Mouse (Mus musculus) telencephalon, adult 2 months (tissue): ENCODE data around the gene Frmd5.
A peak's percentile ranks its signal among the peaks of the same experiment; 100 is the strongest.

Experiments used
- DNase-seq: peaks from one replicate; pipeline ENCODE4 v3.0.0-alpha.2; 2011; ENCODE audit warnings: low read depth, low spot score

The Frmd5 gene

DNA sequence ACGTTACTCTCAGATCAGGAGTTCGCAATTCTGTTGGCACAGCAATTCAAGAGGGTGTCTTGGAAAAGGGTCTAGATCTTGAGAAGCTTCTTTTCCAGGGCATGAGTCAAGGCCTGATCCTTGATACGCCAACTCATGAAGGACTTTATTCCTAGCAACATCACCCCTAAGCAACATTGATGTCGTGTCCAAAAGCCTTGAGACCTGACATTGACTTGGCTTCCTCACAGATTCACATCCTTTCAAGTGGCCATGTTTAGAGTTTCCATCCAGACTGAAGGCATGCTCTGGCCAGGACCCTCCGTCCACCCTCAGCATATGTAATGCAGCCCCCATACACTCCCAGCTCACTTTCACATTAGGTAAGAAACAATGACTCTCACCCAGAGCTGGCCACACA, 45.0 kb downstream of the Frmd5 start:
- DNase-seq, result no peak

DNA sequence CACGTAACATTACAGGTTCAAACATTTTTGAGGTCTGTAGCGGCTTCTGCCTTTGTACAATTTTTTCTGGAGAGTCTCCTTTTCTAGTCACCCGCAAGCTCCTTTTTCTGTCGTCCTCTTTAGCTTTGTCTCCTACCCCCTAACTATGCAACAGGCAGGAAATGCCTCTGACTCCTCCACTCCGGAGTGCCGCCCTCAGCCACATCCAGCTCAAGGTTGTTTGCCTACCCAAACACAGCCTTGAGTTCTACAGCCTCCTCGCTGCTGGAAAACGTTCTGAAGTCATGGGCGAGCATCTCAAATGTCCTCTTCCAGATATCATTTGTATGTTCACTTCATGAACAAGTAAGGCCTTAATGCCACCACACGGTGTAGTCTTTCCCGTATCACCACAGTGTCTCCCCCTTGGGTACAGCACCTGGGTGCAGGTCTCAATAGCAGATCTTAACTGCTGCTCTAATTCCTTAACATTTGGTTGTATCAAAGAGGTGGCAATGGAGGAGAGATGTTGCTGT, 45.5 kb downstream of the Frmd5 start:
- DNase-seq, result no peak

DNA sequence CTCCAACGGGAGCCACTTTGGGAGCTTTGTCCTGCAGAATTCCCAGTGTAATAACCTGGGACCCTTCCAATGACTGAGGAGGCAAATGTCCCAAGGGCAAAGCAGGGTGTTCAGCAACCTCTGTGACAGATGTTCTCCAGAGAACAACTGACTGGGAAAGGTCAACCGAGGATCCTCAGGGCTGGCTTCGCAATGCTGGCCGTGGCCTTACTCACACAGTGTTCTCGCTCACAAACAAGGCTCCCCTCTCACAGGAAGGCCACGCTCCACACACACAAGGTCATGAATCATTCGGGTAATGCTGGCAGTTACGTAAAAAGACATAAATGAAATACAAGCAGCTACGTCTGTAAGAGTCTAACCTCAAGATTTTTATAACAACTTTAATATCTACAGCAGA, 46.2 kb downstream of the Frmd5 start:
- no peak for DNase-seq

DNA sequence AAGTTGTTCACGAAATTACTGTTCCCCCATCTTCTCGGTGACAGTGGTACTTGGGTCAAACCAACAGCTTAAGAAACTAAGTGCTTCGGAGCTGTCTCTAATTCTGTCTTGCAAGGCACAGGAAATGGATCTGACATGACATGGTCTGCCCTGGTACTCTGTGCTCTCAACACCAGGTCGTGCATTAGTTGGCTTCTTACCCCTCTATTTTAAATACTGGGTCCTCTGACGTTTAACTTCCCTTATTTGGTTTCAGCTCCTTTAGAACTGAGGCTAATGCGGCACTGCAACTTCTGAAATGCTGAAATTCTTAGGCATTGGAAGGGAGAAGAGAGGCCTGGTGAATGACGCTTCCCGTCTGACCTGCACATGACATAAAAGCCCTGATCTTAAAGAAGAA, 48.6 kb downstream of the Frmd5 start:
- no peak for DNase-seq

DNA sequence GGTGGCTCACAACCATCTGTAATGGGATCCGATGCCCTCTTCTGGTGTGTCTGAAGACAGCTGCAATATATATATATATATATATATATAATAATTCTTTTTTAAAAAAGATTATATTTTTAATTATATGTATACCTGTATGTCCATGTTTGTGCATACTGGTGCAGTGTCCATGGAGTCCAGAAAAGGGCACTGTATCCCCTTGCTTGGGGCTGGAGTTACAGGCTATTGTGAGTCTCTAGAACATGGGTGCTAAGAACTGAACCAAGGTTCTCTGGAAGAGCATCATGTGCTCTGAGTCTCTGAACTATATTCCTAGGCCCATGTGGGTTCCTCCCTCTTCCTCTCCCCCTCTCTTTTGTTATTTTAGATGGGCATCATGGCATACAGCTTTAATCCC, 50.6 kb downstream of the Frmd5 start:
- DNase-seq, result no peak

DNA sequence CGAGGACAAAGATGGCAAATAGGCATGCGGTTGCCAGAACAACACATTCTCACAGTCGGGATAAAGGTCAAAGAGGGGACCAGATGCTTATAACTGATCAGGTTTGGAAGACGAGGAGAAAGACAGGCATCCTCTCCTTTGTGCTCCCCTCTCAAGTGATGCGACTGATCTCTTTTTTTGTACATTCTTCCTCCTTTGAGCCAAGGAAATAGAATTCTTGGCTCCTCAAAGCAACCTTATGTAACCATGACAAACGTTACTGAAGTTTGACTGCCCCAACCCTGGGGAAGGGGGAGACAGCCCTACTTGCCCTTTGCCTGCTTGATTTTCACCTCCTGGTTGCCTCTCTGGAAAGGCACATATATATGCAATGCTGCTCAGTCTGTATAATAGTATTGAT, 51.8 kb downstream of the Frmd5 start:
- DNase-seq, result no peak

DNA sequence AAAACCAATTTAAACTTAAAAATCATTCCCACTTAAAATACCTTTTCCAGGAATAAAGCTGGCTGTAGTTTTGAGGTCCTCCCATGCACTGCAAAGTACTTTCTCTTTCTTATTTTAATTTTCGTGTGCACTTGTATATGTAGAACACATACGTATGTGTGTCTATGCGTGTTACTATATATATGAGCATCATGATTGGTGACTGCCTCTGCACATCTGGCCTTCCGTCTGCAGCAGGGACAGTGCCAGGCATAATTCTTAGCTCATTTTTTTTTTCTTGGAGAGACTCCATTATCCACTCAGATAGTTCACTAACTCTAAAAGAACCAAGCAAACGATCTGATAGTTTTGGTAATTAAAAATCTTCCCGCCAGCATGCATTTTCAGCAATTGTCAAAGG, 56.8 kb downstream of the Frmd5 start:
- DNase-seq, result peak; percentile 72

DNA sequence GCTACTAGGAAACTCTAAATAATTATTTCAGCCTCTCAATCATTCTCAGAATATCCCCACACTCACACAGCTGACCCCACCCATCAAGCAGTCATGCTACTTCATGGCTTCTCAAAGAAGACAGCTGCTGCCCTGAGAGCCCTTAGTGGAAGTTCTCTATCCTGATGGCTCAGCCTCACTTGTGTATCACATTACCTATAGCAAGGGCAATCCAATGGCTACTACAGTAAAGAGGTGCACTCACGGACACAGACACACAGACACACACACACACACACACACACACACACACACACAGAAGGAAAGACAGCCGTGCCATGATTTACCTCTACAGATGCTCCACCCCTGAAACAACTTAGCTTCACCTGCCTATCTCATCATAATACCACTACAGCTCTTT, 65.7 kb downstream of the Frmd5 start:
- DNase-seq, result no peak

DNA sequence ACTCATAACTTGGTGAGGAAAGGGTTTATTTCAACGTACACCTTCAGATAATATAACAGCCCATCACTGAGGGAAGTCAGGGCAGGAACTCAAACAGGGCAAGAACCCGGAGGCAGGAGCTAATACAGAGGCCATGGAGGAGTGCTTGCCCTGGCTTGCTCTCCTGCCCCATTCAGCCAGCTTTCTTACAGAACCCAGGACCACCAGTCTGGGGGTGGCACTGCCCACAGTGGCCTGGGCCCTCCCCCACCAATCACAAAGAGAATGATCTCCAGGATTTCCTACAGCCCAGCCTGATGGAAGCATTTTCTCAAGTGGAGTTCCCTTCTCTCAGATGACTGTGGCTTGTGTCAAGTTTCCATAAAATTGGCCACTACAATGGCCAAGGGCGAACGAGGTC, 67.5 kb downstream of the Frmd5 start:
- no peak for DNase-seq

DNA sequence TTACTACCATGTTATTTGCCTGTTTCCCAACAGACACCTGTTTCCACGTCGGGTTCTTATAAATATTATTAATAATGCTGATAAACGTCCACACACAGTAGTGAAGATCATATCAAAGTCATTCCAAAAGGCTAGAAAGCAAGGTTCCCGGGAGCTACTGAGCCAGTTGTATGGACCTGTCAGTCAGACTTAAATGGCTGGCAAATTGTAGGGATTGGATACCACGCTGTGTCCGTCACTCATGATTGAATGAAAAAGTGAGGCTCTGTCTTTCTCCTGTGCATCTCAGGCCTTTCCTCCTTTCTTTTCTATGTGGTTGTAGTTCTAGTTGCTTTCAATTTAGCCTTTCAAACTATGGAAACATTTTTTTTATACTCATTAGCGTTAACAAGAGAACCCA, 73.5 kb downstream of the Frmd5 start:
- DNase-seq, result no peak

DNA sequence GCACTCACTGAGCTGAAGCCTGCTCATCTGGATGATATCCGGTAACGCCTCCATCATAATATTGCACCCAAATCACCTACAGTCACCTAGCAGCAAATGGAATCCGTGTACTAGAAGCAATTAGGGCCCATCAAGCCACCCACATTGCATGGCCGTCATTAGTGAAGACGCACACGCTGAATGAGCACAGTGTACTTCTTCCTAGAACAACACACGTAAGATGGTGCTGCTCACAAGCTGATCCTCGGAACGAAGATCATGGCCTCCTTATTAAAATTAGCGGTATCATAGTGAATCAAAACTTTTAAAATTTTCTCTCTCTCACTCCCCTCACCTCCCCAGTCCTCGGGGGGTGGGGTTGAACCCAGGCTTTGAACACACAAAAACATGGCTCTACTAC, 76.4 kb downstream of the Frmd5 start:
- DNase-seq, result no peak

DNA sequence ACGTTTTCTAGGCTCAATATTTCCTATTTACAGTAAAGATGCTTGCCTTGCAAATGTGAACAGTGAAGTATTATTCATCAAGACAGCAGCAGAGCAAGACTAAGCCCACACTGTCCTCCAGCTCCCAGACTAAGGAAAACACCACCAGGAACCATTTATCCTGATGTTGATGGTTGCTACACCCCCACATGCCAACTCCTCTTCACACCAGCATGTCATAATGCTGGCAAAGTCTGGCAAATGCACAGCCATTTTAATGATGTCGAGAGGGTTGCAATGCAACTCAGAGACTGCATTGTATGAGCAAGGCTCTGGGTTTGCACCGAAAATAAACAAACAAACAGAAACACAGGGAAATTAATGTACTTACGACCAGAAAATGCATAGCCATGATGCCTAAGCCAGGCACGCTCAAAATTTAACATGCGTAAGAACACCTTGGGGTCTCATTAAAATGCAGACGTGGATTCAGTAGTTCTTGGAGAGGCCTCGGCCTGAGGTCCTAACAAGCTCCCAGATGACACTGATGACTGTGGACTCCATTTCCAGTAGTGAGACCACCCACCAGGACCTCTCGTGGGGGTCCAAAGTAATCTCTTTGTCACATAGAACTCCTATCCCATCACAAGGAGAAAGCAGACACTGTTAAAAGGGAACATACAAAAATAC, 77.8 kb downstream of the Frmd5 start:
- DNase-seq, result no peak

DNA sequence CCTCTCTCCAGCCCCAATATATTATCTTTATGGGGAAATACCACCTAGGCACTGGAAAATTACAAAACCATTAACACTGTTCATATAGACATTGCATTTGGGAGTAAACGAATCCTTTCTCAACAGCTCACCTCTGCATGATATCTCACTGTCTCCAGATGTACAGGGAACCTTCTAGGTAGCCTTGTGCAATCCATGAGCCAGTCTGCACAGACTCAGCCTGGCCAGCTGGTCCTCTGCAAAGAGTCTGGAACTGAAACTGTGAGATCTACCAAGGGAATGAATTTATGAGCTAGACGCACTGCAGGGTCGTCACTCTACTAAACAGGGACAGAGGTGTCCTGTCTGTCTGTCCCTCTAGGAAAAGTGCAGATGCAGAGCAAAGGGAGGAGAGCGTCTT, 82.0 kb downstream of the Frmd5 start:
- no peak for DNase-seq

DNA sequence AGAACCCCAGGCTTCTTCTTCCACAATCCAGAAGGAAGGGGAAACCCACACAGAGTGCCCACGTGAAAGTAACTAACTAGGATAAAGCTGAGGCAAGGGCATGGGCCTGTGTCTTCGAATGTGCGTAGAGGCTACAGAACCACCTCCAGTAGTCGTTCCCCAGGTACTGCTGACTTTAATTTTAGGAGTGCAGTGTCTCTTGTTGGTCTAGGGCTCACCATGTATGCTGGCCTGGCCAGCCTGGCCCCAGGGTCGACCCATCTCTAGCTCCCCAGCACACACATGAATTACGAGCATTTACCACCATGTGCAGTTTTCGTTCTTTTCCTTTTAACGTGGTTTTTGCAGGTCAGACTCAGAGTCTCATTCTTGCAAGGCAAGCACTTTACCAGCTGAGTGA, 83.1 kb downstream of the Frmd5 start:
- no peak for DNase-seq

DNA sequence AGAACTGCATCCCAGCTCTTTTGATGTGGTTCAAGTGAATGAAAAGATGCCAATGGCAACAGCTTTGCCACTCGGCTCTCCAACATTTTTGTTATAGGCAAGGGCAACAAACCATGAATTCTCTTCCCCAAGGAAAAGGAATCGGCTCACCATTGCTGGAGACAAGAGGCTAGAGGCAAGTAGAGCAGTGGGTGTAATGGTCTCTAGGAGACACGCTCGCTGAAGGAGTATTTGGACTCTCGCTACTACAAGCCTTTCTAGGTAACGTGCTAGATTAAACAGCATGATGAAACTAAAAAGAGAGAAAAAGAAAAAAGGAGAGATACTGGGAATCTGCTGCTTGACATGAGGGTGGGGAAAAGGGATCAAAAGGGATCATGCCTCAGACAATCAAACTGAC, 87.9 kb downstream of the Frmd5 start:
- DNase-seq, result no peak

DNA sequence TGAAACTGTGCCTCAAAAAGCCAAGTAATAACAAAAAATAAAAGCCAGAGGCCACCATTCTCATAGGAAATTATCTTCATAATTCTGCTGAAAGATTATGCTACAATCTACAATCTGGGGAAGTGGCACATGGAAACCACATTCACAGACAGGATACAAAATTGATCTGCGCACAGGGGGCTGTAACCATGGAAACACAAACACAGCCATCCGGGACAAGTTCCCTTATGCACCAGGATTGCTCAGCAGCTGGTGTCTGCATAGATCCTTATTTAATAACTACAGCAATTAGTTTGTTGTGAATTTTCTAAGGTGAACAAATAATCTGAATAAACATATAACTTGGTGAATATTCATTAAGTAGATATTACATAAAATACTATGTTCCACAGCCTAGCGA, 89.8 kb downstream of the Frmd5 start:
- no peak for DNase-seq

DNA sequence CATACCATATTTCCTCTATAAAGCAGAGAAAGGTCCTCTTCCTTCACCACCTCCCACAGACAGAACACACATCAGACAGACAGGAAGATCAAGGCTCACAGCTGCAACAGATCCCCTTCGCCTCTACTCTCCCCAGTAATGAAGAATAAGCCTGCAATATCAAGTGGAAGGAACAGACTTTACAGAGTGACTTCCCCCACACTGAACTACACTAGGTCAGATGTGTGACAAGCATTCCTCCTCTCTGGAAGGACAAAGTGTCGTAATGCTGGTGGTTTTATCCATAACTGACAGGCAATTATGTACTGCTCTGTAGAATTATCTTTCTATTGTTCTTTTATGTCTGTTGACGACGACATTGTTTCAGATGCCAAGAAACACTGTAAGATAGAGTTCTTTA, 93.3 kb downstream of the Frmd5 start:
- no peak for DNase-seq

DNA sequence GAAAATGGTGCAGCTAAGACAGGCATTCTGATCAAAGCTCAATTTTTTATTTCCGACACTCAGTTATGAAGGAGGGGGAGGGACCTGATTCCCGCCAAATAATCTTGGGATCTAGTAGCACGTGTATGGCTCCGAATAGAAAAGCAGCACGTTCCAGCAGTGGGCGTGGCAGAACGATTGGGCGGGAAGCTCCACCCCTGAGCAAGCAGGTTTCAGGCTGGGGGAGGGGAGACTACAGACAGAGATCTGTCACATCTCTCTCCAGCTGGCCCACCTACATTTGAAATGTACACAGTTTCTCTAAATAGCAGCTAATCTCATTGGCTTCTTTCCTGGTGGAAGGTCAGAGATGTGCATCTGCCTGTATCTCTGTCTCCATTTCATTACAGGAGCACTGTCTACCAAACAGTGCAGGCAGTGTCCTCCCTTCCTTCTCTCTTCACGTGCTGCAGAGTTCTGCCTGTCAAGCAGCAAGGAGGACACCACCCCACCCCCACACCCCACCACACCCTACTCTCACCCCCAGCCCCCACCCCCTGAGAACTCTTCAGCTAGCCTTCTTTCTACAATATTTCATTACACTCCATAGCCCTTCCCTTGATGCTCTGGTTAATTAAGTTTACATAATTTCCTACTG, 95.0 kb downstream of the Frmd5 start:
- DNase-seq, result no peak

DNA sequence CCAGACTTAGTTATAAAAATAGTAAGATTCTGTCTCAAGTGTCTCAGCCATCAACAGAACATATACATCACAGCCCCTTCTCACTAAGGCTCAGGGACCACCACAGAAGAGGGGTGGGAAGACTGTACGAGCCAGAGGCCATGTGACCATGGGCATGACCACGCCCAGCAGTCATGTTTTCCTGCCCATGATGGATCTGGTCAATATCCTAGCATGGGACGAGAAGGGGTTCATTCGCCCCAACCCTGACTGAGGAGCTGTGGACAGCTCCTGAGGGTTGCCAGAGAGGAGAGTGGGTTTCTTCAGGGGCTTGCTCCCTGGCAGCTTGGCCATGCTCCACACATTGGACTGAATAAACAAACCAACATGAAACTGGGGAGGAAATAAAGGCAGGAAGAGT, 97.8 kb downstream of the Frmd5 start:
- DNase-seq, result no peak

DNA sequence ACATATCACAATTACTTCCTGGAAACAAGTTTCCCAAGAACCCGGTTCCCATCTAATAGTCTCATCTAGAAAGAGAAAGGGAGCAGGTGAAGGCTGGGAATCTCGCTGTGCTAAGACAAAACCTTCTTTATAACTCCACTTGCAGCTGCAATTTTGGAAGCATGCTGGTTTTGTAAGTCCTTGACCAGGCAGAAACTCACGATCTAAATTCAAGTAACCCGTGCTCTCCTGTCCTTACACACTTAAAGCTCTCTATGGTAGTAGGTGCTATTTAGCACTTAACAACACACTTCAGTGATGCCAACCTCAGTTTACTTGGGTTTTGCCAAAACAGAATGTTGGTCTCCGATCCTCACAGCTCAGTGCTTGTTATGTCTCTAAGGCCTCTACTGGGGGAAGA, 99.4 kb downstream of the Frmd5 start:
- no peak for DNase-seq

DNA sequence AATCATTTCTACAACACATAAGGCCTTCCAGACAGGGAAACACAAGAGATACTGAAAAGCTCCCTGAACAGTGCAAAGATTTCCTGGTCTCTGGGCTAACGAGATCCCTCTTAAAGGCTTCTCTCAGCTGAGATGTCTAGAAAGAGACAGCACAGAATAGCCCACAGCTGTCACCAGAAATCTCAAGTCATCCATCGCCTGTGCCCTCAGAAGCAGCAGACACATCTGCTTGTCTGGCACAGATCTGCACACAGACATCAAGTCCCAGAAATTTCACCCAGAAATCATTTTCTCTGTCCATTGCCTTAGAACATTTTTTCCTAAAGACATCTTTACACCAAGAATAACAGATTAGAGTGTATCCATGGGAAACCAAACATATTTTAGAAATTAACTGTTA, 101.1 kb downstream of the Frmd5 start:
- DNase-seq, result no peak

DNA sequence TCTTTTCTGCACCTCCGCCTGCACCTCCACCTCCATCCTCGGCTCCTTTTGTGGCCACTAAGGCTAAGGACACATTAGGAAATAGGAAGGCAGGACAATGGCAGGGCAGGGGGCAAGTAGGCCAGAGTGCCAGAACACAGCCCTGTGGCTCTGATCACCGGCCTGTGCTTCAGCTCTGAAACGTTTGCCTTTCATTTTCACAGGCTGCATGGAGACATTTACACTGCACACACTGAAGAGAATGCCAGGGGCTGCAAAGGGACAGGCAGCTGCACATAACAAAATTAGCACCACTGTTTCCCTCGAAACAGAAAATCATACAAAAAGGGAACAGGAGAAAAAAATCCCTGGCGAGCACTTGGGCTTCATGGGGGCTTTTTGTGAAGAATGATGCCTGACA, 107.6 kb downstream of the Frmd5 start:
- no peak for DNase-seq

DNA sequence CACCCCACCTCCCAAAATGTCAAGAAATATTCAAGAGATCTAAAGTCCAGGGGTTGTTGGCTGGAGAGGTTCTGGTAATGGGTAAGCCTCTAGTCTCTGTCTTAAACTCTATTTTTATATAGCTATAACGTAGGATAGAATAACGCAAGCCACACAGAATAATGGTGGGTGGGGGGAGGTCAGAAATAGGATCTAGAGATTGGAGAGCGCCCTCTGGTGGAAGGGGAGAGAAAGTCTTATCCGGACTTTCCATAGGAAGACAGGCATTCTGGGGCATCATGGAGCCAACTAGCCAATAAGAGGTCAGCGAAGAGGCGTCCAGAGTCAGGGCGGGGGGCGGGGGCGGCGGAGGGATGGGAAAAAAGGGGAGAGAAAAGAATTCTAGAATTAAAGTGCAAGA, 111.5 kb downstream of the Frmd5 start:
- DNase-seq, result no peak

DNA sequence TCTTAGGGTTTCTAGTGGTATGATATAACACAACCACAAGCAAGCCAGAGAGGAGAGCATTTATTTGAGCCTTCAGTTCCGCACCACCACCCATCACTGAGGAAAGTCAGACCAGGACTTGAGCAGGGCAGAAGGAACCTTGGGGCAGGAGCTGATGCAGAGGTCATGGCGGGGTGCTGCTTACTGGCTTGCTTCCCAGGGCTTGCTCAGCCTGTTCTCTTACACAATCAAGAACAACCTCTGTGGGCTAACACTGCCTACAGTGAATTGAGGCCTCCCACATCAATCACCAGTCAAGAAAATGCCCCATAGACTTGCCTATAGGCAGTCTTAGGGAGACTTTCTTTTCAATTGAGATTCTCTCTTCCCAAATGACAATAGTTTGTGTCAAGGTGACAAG, 118.8 kb downstream of the Frmd5 start:
- no peak for DNase-seq
